Mouse (Mus musculus): Measurements from ENCODE around the gene Ecel1. TPM values are rescaled to one million over a fixed set of nuclear protein-coding genes. Genes with fewer than 3 reads are reported as not detected.

Gene Ecel1
- polyA plus RNA-seq (2015; fragmentation: Nextera tagmentation; extraction: Ambion mirVana) = 1.1 and 1.6 TPM in 2 replicates

GRCm38 (mm10) chr1:87156199-87156587 lies at the start of gene Ecel1:
Gene Ecel1 (minus strand): TSS chr1:87156521.

DNA sequence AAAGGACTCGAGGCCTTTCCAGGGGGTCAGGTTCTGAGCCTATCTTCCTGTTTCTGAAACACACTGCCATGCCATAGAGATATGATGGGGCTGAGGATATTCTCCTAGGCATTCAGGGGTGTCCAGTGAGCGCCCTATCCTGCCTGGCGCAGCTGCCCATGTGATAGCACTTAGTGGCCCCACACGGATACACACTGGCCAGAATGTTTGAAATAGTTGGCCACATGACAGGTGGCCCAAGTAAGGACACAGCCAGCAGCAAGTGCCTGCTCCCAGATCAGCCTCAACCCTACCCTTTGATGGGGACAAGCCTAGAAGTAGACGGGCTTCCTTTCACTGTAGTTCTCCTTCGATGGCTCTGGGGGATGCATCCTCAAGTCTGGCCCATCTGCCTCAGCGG lies 48.1 kb upstream of the Ecel1 start, which contains the start of gene Chrng:
Chrng (plus strand) TSS at position 193 of the 400 bp plus-strand sequence.

DNA sequence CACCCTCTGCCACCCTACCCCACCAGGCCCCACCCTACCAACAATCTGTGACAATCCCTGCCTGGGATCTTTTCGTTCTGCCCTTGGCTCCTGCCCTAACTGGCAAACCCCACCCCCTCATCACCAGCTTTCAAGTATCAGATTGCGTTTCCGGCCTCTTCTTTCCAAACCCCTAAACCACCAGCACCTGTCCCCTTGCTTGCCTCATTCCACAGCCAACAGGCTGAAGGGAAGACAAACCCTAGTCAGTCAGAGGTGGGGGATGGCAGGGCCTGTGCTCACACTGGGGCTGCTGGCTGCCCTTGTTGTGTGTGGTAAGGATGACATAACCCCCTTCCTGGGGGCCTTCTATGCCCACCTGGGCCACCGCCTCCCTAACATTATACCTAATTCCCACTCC lies 34.1 kb upstream of the Ecel1 start, which contains the start of gene Chrnd:
Chrnd (plus strand) TSS at position 179 of the 400 bp plus-strand sequence.

DNA sequence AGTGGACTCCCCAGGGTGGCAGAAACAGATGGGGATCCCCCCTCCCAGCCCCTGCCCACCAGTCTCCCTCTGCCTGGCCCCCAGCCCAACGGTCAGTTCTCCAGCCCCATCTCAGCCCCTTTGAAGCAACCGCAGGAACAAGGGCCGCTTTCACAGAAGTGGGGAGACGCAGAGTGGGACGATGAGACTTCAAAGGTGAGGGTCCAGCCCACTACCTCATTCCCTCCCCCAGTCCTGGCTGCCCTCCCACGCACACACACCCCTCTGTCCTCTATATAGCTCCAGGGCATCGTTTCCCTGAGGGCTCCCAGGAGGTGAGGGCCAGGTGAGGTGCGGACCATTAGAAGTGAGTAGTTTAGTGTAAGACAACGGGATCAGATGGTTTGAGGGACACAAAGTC lies 26.7 kb upstream of the Ecel1 start, which contains the start of gene Prss56:
Prss56 (plus strand) TSS at position 301 of the 400 bp plus-strand sequence.

GRCm38 (mm10) chr1:87124673-87125072 lies 31.6 kb downstream of the Ecel1 start, which contains the start of gene Akp3:
Gene Akp3 (plus strand): TSS chr1:87124973.

DNA sequence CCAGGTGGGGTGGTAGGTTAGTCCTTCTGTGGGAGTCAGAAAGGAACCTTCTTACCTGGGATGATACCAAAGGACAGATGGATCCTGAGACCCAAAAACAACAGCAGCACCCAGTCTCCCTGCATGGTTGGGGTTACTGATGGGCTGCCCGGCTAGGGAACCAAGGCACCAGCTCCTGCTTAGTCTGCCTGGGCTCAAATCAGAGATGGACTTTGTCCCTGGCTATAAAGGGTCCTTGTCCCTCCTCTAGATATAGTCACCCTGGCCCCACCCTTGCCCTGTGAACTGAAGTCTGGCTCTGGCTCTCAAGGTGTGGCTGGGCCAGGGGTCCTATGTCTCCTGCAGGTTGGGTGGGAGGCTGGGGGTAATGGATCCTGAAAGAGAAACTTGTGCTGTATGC lies 54.9 kb downstream of the Ecel1 start, which contains the start of gene Alpi:
Alpi (minus strand) TSS at position 196 of the 400 bp plus-strand sequence.

Other genes starting within 250 kb of the Ecel1 start
- gene Alppl2, start 66.6 kb downstream of the Ecel1 start, polyA plus RNA-seq (2015; fragmentation: Nextera tagmentation; extraction: Ambion mirVana) = 0.07 and 0.68 TPM in 2 replicates
- not detected in 2 replicates for gene Alpi, start 54.9 kb downstream of the Ecel1 start, polyA plus RNA-seq (2015; fragmentation: Nextera tagmentation; extraction: Ambion mirVana)
- gene Akp3, start 31.5 kb downstream of the Ecel1 start, polyA plus RNA-seq (2015; fragmentation: Nextera tagmentation; extraction: Ambion mirVana) = not detected in 2 replicates
- 0.16 TPM in 1 of 2 replicates, not detected in the other for gene Prss56, start 26.8 kb upstream of the Ecel1 start, polyA plus RNA-seq (2015; fragmentation: Nextera tagmentation; extraction: Ambion mirVana)
- gene Chrnd, start 34.1 kb upstream of the Ecel1 start, polyA plus RNA-seq (2015; fragmentation: Nextera tagmentation; extraction: Ambion mirVana) = not detected in 2 replicates
- gene Chrng, start 48.1 kb upstream of the Ecel1 start, polyA plus RNA-seq (2015; fragmentation: Nextera tagmentation; extraction: Ambion mirVana) = not detected in 2 replicates
- 134 and 140 TPM in 2 replicates for gene Eif4e2, start 57.4 kb upstream of the Ecel1 start, polyA plus RNA-seq (2015; fragmentation: Nextera tagmentation; extraction: Ambion mirVana)
- 0.28 and 0.54 TPM in 2 replicates for gene Efhd1, start 107.8 kb upstream of the Ecel1 start, polyA plus RNA-seq (2015; fragmentation: Nextera tagmentation; extraction: Ambion mirVana)
- 22.1 and 22.4 TPM in 2 replicates for gene Gigyf2, start 170.5 kb upstream of the Ecel1 start, polyA plus RNA-seq (2015; fragmentation: Nextera tagmentation; extraction: Ambion mirVana)
- gene Kcnj13, start 238.2 kb upstream of the Ecel1 start, polyA plus RNA-seq (2015; fragmentation: Nextera tagmentation; extraction: Ambion mirVana) = 0.15 and 0.17 TPM in 2 replicates

All from urinary bladder, postnatal 0 days (tissue).